Mouse (Mus musculus): ENCODE results near the gene Flvcr1. TPM values are rescaled to one million over a fixed set of nuclear protein-coding genes. Genes with fewer than 3 reads are reported as not detected.

The Flvcr1 gene
- total and polyA plus RNA-seq, 3 experiments: 37.5 to 86.8 (median 47.9) TPM

DNA sequence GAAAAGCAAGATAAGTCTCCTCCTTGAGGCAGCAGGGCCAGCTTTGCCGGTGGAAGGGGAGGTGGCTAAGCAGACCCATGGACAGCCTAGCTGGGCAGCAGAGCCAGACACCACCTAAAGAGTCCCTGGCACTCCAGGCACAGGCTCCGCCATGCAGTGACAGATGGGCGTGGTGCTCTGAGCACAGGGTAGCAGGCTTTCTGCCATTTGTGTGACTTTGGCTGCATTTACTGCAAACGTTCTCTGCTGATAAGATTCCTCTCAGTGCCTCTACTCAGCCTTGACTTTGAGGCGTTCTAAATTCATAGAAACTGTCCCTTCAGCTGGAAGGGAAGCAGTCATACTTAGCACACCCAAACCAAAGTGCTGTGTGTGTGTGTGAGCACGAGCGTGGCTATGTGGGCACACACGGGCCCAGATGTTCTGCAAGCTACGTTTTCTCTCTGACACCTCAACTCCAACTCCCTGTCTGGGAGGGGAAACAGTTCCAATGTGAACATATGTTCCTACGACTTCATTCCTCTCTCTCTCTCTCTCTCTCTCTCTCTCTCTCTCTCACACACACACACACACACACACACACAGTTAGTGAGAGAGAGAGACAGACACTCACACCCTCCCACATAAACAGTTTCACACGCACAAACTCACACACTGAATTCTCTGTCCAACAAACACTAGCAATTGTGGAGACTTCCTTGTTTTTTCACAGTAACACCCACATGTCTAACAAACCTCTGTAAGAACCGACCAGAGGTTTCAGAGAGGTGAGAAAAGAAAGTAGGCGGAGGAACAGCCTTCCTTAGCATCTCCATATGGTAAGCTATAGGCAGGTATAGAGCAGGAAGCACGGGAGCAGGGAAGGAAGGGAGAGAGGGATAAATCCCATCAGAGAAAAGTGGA is 54.0 kb downstream of the Flvcr1 start:
- in situ Hi-C loops (cut with MboI; ENCODE audit: low pct_ligation_motif_present, low pct_unique_long_range_greater_than_20kb, low sequenced_read_pairs) (no loop called here), dilution Hi-C loops (cut with MboI; ENCODE audit: extremely low pct_ligation_motif_present, extremely low pct_unique_long_range_greater_than_20kb, low sequenced_read_pairs) (no loop called here)
- H3K27ac ChIP-seq (ENCODE audit: insufficient read depth, low read depth): no peak overlapping the region
- H3K4me2 ChIP-seq (ENCODE audit: insufficient read depth, low read depth, poor library complexity, severe bottlenecking): no peak overlapping the region; the same call in 1 of the 2 replicates
- no peak overlapping the region for H3K9ac ChIP-seq (ENCODE audit: insufficient read depth, low read depth)
- H3K9me3 ChIP-seq (replicated peaks; ENCODE audit: low read length): peaks cover 5% of the 10 kb centered on the region
- peaks cover 0 to 26% of the 10 kb centered on the region in 2 experiments; a peak in 2 of 4 replicates for H3K4me1 ChIP-seq (ENCODE audit: control insufficient read depth in 1 of 2, insufficient read depth in 2 of 2)
- H3K4me3 ChIP-seq (replicated peaks in 1 of 3; ENCODE audit: low read depth in 2 of 3, low read length in 2 of 3, poor library complexity in 1 of 3): no peak overlapping the region
- no peaks in the 10 kb centered on the region for H3K36me3 ChIP-seq (replicated peaks in 1 of 2; ENCODE audit: control insufficient read depth in 1 of 2, insufficient read depth in 1 of 2, low read length in 1 of 2)
- no peaks in the 10 kb centered on the region for H3K79me2 ChIP-seq (replicated peaks; ENCODE audit: control insufficient read depth, extremely low read depth, insufficient read depth, poor library complexity, severe bottlenecking)
- TF ChIP-seq PAX5 (IDR thresholded peaks at IDR 0.05; ENCODE audit: low read length) (no peak), RCOR1 (conservative IDR thresholded peaks at IDR 0.05; ENCODE audit: low read depth, low read length) (no peak), MYC (IDR thresholded peaks at IDR 0.05; ENCODE audit: low read depth, low read length) (no peak), POLR2A (IDR thresholded peaks at IDR 0.05; ENCODE audit: low read depth, low read length) (no peak), CTCF (conservative IDR thresholded peaks at IDR 0.05 in 1 of 2, IDR thresholded peaks at IDR 0.05 in 1 of 2; ENCODE audit: low read depth in 2 of 2, low read length in 2 of 2) (no peak), MEF2A (IDR thresholded peaks at IDR 0.05; ENCODE audit: borderline replicate concordance, low read depth, low read length) (no peak)
- DNase-seq (ENCODE audit: extremely low read depth): no peak
- peaks cover 4% of the 10 kb centered on the region for H3K27me3 ChIP-seq (replicated peaks)

DNA sequence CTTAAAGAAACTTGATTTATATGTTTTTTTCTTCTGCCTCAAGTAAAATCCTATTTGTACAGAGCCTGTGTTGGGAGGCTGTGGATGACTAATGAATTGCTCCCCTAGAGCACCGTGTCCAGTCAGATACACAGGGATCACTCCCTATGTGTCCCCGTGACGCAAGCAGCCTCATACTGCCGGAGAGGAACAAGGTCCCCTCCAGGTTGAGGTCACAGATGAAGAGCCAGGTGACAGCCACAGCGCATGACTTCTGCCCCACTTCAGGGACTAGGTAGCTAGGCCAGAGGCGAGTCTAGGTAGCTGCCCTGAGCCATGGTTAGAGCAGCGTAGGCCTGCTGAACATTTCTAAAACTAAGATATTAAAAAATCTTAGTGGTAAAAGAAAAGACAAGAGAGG is 57.9 kb downstream of the Flvcr1 start:
- no peak overlapping the region for H3K4me3 ChIP-seq (replicated peaks in 1 of 3; ENCODE audit: low read depth in 2 of 3, low read length in 2 of 3, poor library complexity in 1 of 3)
- TF ChIP-seq RAD21 (IDR thresholded peaks at IDR 0.05; ENCODE audit: low read depth, low read length) (no peak), MAX (IDR thresholded peaks at IDR 0.05; ENCODE audit: low read length) (no peak), NELFE (IDR thresholded peaks at IDR 0.05; ENCODE audit: low read depth, low read length) (no peak), MAZ (IDR thresholded peaks at IDR 0.05; ENCODE audit: low read depth, low read length) (no peak), EP300 (IDR thresholded peaks at IDR 0.05; ENCODE audit: low read length) (no peak), IRF4 (IDR thresholded peaks at IDR 0.05; ENCODE audit: low read depth, low read length) (no peak)
- no peak overlapping the region for H3K9ac ChIP-seq (ENCODE audit: insufficient read depth, low read depth)
- H3K27me3 ChIP-seq (replicated peaks): peaks cover 1% of the 10 kb centered on the region
- H3K27ac ChIP-seq (ENCODE audit: insufficient read depth, low read depth): no peak overlapping the region
- dilution Hi-C loops (cut with MboI; ENCODE audit: extremely low pct_ligation_motif_present, extremely low pct_unique_long_range_greater_than_20kb, low sequenced_read_pairs): no loop called here
- peaks cover 0 to 24% of the 10 kb centered on the region in 2 experiments; a peak in 2 of 4 replicates for H3K4me1 ChIP-seq (ENCODE audit: control insufficient read depth in 1 of 2, insufficient read depth in 2 of 2)
- H3K36me3 ChIP-seq (replicated peaks in 1 of 2; ENCODE audit: control insufficient read depth in 1 of 2, insufficient read depth in 1 of 2, low read length in 1 of 2): no peaks in the 10 kb centered on the region
- no peak overlapping the region for H3K4me2 ChIP-seq (ENCODE audit: insufficient read depth, low read depth, poor library complexity, severe bottlenecking)
- H3K79me2 ChIP-seq (replicated peaks; ENCODE audit: control insufficient read depth, extremely low read depth, insufficient read depth, poor library complexity, severe bottlenecking): no peaks in the 10 kb centered on the region
- H3K9me3 ChIP-seq (replicated peaks; ENCODE audit: low read length): peaks cover 5% of the 10 kb centered on the region
- DNase-seq (ENCODE audit: extremely low read depth): no peak
- in situ Hi-C loops (cut with MboI; ENCODE audit: low pct_ligation_motif_present, low pct_unique_long_range_greater_than_20kb, low sequenced_read_pairs): no loop called here
